Mouse (Mus musculus): ENCODE data around the gene Lin37. TPM values are rescaled to one million over a fixed set of nuclear protein-coding genes. Genes with fewer than 3 reads are reported as not detected.

Gene Lin37
- 37.6 and 40.8 TPM in 2 replicates for polyA plus RNA-seq (2015; fragmentation: Nextera tagmentation; extraction: Ambion mirVana)

GRCm38 (mm10) chr7:30559443-30559954 is at the start of gene Lin37:
TSS of gene Lin37 (minus strand) at chr7:30559838.
- Histone ChIP-seq H3K9ac (ENCODE audit: low read depth, low read length) (peak within 1 kb of the TSS; percentile 63), H3K27ac (peak within 1 kb of the TSS; percentile 54; the same call in 1 of the 2 replicates), H3K4me3 (replicated peaks; ENCODE audit: low read depth, low read length) (peak within 1 kb of the TSS; percentile 42), H3K4me2 (ENCODE audit: low read length) (peak within 1 kb of the TSS; percentile 90), H3K4me1 (replicated peaks; ENCODE audit: insufficient read depth, low read length) (peaks cover 9% of the 10 kb centered on the region), H3K27me3 (ENCODE audit: insufficient read depth, low read length) (no peaks in the 10 kb centered on the region), H3K9me3 (replicated peaks; ENCODE audit: low read length) (no peaks in the 10 kb centered on the region), H3K36me3 (ENCODE audit: insufficient read depth, low read length) (peaks cover 21% of the 10 kb centered on the region; the same call in 1 of the 2 replicates)
- 0% methylated on average over 20 of the region's 20 CpGs for WGBS
- ATAC-seq (replicated peaks; ENCODE audit: low FRiP score, low read depth) (peak; percentile 85), DNase-seq (ENCODE audit: low spot score) (peak; percentile 99)
- no peak for TF ChIP-seq CTCF (IDR thresholded peaks at IDR 0.05; ENCODE audit: low read depth)

- no peak overlapping the region for H3K9ac ChIP-seq (ENCODE audit: low read depth, low read length)
- TF ChIP-seq CTCF (IDR thresholded peaks at IDR 0.05; ENCODE audit: low read depth), result no peak
- H3K9me3 ChIP-seq (replicated peaks; ENCODE audit: low read length), result no peaks in the 10 kb centered on the region
- H3K4me2 ChIP-seq (ENCODE audit: low read length), result no peak overlapping the region
- H3K4me3 ChIP-seq (replicated peaks; ENCODE audit: low read depth, low read length), result no peak overlapping the region
- DNase-seq (ENCODE audit: low spot score) (no peak), ATAC-seq (replicated peaks; ENCODE audit: low FRiP score, low read depth) (no peak)
- 48% methylated on average over 16 of the region's 16 CpGs for WGBS
- no peak overlapping the region for H3K27ac ChIP-seq
- 0 out of 2 replicates have a peak, but pooled peaks cover under 1% of the 10 kb centered on the region for H3K4me1 ChIP-seq (replicated peaks; ENCODE audit: insufficient read depth, low read length)
- H3K36me3 ChIP-seq (ENCODE audit: insufficient read depth, low read length), result no peaks in the 10 kb centered on the region
- no peaks in the 10 kb centered on the region for H3K27me3 ChIP-seq (ENCODE audit: insufficient read depth, low read length)
These were observed 48.8 kb upstream of the Lin37 start for GRCm38 (mm10) chr7:30608476-30608875.

- H3K4me3 ChIP-seq (replicated peaks; ENCODE audit: low read depth, low read length), result no peak overlapping the region
- WGBS, result 24% methylated on average over 8 of the region's 8 CpGs
These were observed 48.2 kb upstream of the Lin37 start for GRCm38 (mm10) chr7:30607706-30608309.

GRCm38 (mm10) chr7:30604944-30605343 is 45.3 kb upstream of the Lin37 start:
- Histone ChIP-seq H3K9ac (ENCODE audit: low read depth, low read length) (no peak overlapping the region), H3K36me3 (ENCODE audit: insufficient read depth, low read length) (no peaks in the 10 kb centered on the region), H3K4me3 (replicated peaks; ENCODE audit: low read depth, low read length) (no peak overlapping the region), H3K9me3 (replicated peaks; ENCODE audit: low read length) (no peaks in the 10 kb centered on the region), H3K27ac (no peak overlapping the region), H3K4me2 (ENCODE audit: low read length) (no peak overlapping the region), H3K27me3 (ENCODE audit: insufficient read depth, low read length) (no peaks in the 10 kb centered on the region), H3K4me1 (replicated peaks; ENCODE audit: insufficient read depth, low read length) (0 out of 2 replicates have a peak, but pooled peaks cover 5% of the 10 kb centered on the region)
- WGBS, result 86% methylated on average over 8 of the region's 8 CpGs
- no peak for DNase-seq (ENCODE audit: low spot score)
- no peak for ATAC-seq (replicated peaks; ENCODE audit: low FRiP score, low read depth)
- no peak for TF ChIP-seq CTCF (IDR thresholded peaks at IDR 0.05; ENCODE audit: low read depth)

More at GRCm38 (mm10) chr7:30607706-30608309, 48.2 kb upstream of the Lin37 start:
- no peak overlapping the region for H3K4me2 ChIP-seq (ENCODE audit: low read length)
- no peaks in the 10 kb centered on the region for H3K9me3 ChIP-seq (replicated peaks; ENCODE audit: low read length)
- no peaks in the 10 kb centered on the region for H3K36me3 ChIP-seq (ENCODE audit: insufficient read depth, low read length)
- no peaks in the 10 kb centered on the region for H3K27me3 ChIP-seq (ENCODE audit: insufficient read depth, low read length)
- H3K27ac ChIP-seq, result no peak overlapping the region
- no peak for ATAC-seq (replicated peaks; ENCODE audit: low FRiP score, low read depth)
- peak; percentile 73 for DNase-seq (ENCODE audit: low spot score)
- TF ChIP-seq CTCF (IDR thresholded peaks at IDR 0.05; ENCODE audit: low read depth), result peak; percentile 78
- no peak overlapping the region for H3K9ac ChIP-seq (ENCODE audit: low read depth, low read length)
- H3K4me1 ChIP-seq (replicated peaks; ENCODE audit: insufficient read depth, low read length), result 0 out of 2 replicates have a peak, but pooled peaks cover 5% of the 10 kb centered on the region

- no peaks in the 10 kb centered on the region for H3K36me3 ChIP-seq (ENCODE audit: insufficient read depth, low read length)
- TF ChIP-seq CTCF (IDR thresholded peaks at IDR 0.05; ENCODE audit: low read depth), result no peak
- ATAC-seq (replicated peaks; ENCODE audit: low FRiP score, low read depth) (no peak), DNase-seq (ENCODE audit: low spot score) (no peak)
- H3K4me3 ChIP-seq (replicated peaks; ENCODE audit: low read depth, low read length), result no peak overlapping the region
- 0 out of 2 replicates have a peak, but pooled peaks cover 5% of the 10 kb centered on the region for H3K4me1 ChIP-seq (replicated peaks; ENCODE audit: insufficient read depth, low read length)
- no peaks in the 10 kb centered on the region for H3K27me3 ChIP-seq (ENCODE audit: insufficient read depth, low read length)
- no peak overlapping the region for H3K9ac ChIP-seq (ENCODE audit: low read depth, low read length)
- no peak overlapping the region for H3K4me2 ChIP-seq (ENCODE audit: low read length)
- H3K9me3 ChIP-seq (replicated peaks; ENCODE audit: low read length), result no peaks in the 10 kb centered on the region
- 40% methylated on average over 8 of the region's 8 CpGs for WGBS
- no peak overlapping the region for H3K27ac ChIP-seq
These were observed 44.8 kb upstream of the Lin37 start for GRCm38 (mm10) chr7:30604424-30604823.

DNA sequence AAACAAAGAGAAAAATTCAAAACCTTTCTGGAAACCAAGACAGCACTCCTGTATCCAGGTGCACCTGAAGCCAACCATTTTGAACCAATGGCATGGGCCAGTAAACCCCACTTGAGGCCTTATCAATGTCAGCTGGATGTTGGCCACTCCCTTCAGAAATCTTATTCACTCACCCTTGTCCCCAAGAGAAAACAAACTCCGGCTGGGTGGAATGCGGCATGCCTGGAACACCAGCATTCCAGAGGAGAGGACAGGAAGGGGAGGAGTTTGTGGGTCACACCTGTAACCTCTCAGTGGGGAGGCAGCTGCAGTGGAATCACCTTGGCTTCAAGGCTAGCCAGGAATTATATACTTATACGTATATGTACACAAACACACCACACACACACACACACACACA is 42.9 kb upstream of the Lin37 start:
- H3K4me2 ChIP-seq (ENCODE audit: low read length), result no peak overlapping the region
- ATAC-seq (replicated peaks; ENCODE audit: low FRiP score, low read depth) (peak; percentile 74), DNase-seq (ENCODE audit: low spot score) (peak; percentile 72)
- H3K36me3 ChIP-seq (ENCODE audit: insufficient read depth, low read length), result no peaks in the 10 kb centered on the region
- H3K9me3 ChIP-seq (replicated peaks; ENCODE audit: low read length), result no peaks in the 10 kb centered on the region
- H3K27me3 ChIP-seq (ENCODE audit: insufficient read depth, low read length), result no peaks in the 10 kb centered on the region
- H3K4me3 ChIP-seq (replicated peaks; ENCODE audit: low read depth, low read length), result no peak overlapping the region
- peak overlapping the region; percentile 60 for H3K27ac ChIP-seq
- no peak for TF ChIP-seq CTCF (IDR thresholded peaks at IDR 0.05; ENCODE audit: low read depth)
- H3K4me1 ChIP-seq (replicated peaks; ENCODE audit: insufficient read depth, low read length), result 0 out of 2 replicates have a peak, but pooled peaks cover 5% of the 10 kb centered on the region
- WGBS, result 16% methylated on average over 3 of the region's 3 CpGs
- H3K9ac ChIP-seq (ENCODE audit: low read depth, low read length), result no peak overlapping the region
